Mouse (Mus musculus) cortical plate, adult 2 months (tissue): Measurements from ENCODE around the gene Mre11a. TPM values are rescaled to one million over a fixed set of nuclear protein-coding genes. Genes with fewer than 3 reads are reported as not detected.

ENCODE experiments used
- H3K27ac ChIP-seq: fragments of 200-500 bp; 2 replicates; pipeline ENCODE4 v1.5.1; 2012; ENCODE audit warnings: low read length, control low read depth, inconsistent platforms; ENCODE audit not compliant: insufficient read depth
- H3K4me1 ChIP-seq: fragments of 200-500 bp; 2 replicates; pipeline ENCODE4 v1.6.1; 2011; ENCODE audit warnings: low read length; ENCODE audit not compliant: control insufficient read depth, insufficient read depth
- H3K4me3 ChIP-seq: fragments of 200-500 bp; 2 replicates; pipeline ENCODE4 v1.5.1; 2011; ENCODE audit warnings: mild to moderate bottlenecking, low read length, control low read depth; ENCODE audit not compliant: insufficient read depth
- CTCF ChIP-seq: fragments of 200-500 bp; IDR thresholded peaks from 2 replicates; pipeline ENCODE4 v1.5.1; 2011; ENCODE audit warnings: mild to moderate bottlenecking, control low read depth, low read length; ENCODE audit not compliant: insufficient read depth; ENCODE audit errors: extremely low read depth
- POLR2A ChIP-seq: fragments of 200-500 bp; IDR thresholded peaks from 2 replicates; pipeline ENCODE4 v1.6.1; 2011; ENCODE audit warnings: mild to moderate bottlenecking, low read length, control low read depth; ENCODE audit not compliant: insufficient read depth; ENCODE audit errors: extremely low read depth
- polyA plus RNA-seq: library from polyadenylated mRNA; depleted of rRNA; stranded (reverse); fragments of >200 nt; gene quantifications from 2 replicates; pipeline ENCODE4 v1.2.3, GENCODE M21; 2012

Mre11a gene
- polyA plus RNA-seq, 1 experiment: 6.3 TPM

DNA sequence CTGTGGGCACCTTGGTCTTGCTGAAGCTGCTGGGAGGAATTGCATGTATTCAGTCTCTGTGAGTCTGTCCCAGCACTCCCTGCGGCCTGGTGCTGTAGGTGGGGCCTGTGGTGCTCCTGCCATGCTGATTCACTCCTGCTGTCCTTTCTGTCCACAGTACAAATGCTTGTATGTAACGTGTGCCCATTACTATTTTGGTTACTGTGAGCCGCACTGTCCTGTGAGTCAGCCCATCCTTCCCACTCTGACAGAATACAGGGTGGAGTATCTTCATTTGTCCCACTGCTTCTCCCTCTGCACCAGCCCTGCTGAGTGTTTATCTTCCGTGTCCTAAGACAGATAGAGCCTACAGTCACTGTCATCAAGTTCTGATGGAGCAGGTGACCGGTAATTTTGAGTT, 25.7 kb downstream of the Mre11a start:
- TF ChIP-seq CTCF (no peak), POLR2A (no peak)
- no peaks in the 10 kb centered on the region for H3K4me1 ChIP-seq
- H3K27ac ChIP-seq: no peak overlapping the region
- no peak overlapping the region for H3K4me3 ChIP-seq

GRCm38 (mm10) chr9:14821396-14821795, 36.9 kb downstream of the Mre11a start:
- H3K4me3 ChIP-seq: no peak overlapping the region
- TF ChIP-seq POLR2A (no peak), CTCF (no peak)
- H3K4me1 ChIP-seq: no peaks in the 10 kb centered on the region
- H3K27ac ChIP-seq: no peak overlapping the region

DNA sequence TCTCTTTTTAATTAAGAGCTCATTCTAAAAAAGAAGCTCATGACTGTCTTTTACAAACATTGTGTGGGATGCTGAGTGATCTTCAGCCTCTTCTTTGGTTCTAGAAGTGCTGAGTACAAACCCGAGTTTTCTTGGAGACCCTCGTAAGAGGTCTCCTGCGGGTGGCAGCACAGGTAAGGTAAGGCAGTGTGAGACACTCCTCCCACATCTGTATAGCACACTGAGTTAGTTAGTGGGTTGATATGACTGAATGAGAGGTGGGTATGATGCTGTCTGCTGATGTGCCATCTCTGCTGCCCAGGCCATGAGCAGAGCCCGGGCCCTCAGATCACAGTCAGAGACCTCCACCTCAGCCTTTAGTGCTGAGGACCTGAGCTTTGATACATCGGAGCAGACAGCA, 40.4 kb downstream of the Mre11a start:
- H3K27ac ChIP-seq: no peak overlapping the region
- H3K4me1 ChIP-seq: no peaks in the 10 kb centered on the region
- TF ChIP-seq CTCF (no peak), POLR2A (no peak)
- H3K4me3 ChIP-seq: no peak overlapping the region

- H3K4me3 ChIP-seq: no peak overlapping the region
- no peaks in the 10 kb centered on the region for H3K4me1 ChIP-seq
- no peak for TF ChIP-seq POLR2A
- no peak for TF ChIP-seq CTCF
- H3K27ac ChIP-seq: no peak overlapping the region
These were observed 43.4 kb downstream of the Mre11a start for GRCm38 (mm10) chr9:14827875-14828274.

DNA sequence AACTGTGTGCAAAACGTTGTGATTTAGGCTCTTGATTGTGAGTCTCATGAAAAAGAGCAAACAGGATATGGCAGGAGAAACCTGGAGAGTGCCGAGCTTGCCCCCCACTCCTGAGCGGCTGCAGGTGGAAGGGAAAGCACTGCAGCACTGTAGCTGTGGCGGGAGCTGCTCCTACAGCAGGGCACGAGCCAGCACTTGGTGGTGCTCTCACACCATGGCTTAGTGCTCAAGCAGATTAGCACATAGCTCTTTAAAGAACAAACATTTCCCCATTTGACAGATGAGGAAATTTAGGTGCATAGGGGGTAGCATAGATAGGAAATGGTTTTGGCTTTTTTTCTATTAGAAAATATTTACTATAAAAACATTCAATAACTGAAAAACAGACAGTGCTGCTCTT, 47.6 kb downstream of the Mre11a start:
- TF ChIP-seq CTCF (peak; percentile 36; the same call in 1 of the 2 replicates), POLR2A (no peak)
- H3K27ac ChIP-seq: no peak overlapping the region

GRCm38 (mm10) chr9:14835335-14836075, 51.1 kb downstream of the Mre11a start:
- no peak for TF ChIP-seq POLR2A
- no peak for TF ChIP-seq CTCF
- Histone ChIP-seq H3K27ac (no peak overlapping the region), H3K4me3 (no peak overlapping the region), H3K4me1 (no peaks in the 10 kb centered on the region)

More for the DNA sequence above, 47.6 kb downstream of the Mre11a start:
- Histone ChIP-seq H3K4me3 (no peak overlapping the region), H3K4me1 (no peaks in the 10 kb centered on the region)

- no peak for TF ChIP-seq POLR2A
- no peak for TF ChIP-seq CTCF
- H3K4me1 ChIP-seq: no peaks in the 10 kb centered on the region
- no peak overlapping the region for H3K27ac ChIP-seq
- H3K4me3 ChIP-seq: no peak overlapping the region
These were observed 55.1 kb downstream of the Mre11a start for GRCm38 (mm10) chr9:14839527-14839926.

GRCm38 (mm10) chr9:14839970-14840369, 55.5 kb downstream of the Mre11a start:
- TF ChIP-seq CTCF: no peak
- no peak for TF ChIP-seq POLR2A

GRCm38 (mm10) chr9:14841878-14842761, 57.7 kb downstream of the Mre11a start:
- TF ChIP-seq POLR2A (no peak), CTCF (no peak)
- Histone ChIP-seq H3K27ac (no peak overlapping the region), H3K4me1 (no peaks in the 10 kb centered on the region), H3K4me3 (no peak overlapping the region)

More at GRCm38 (mm10) chr9:14839970-14840369, 55.5 kb downstream of the Mre11a start:
- H3K4me1 ChIP-seq: no peaks in the 10 kb centered on the region
- no peak overlapping the region for H3K4me3 ChIP-seq
- no peak overlapping the region for H3K27ac ChIP-seq
